Mouse (Mus musculus) spleen, adult 2 months (tissue): ENCODE measurements around the gene Gm49369.
"Not testable (repeated sequence)": the region's sequence is repeated elsewhere in the genome, so short reads cannot be mapped to it uniquely, and the experiment has no call there.

Experiments used
- CTCF ChIP-seq: fragments of 200-500 bp; IDR thresholded peaks from 2 replicates; pipeline ENCODE4 v1.5.1; 2011; ENCODE audit warnings: mild to moderate bottlenecking, inconsistent platforms; ENCODE audit not compliant: insufficient read depth, insufficient read length, insufficient replicate concordance; ENCODE audit errors: extremely low read depth
- POLR2A ChIP-seq: fragments of 200-500 bp; IDR thresholded peaks from 2 replicates; pipeline ENCODE4 v1.6.1; 2011; ENCODE audit warnings: low read depth, low read length, inconsistent platforms

GRCm38 (mm10) chr7:142332741-142333140 is 49.7 kb downstream of the Gm49369 start:
- not testable (repeated sequence) for TF ChIP-seq CTCF, POLR2A
